Mouse (Mus musculus): Measurements from ENCODE around the gene Gga3.

DNA sequence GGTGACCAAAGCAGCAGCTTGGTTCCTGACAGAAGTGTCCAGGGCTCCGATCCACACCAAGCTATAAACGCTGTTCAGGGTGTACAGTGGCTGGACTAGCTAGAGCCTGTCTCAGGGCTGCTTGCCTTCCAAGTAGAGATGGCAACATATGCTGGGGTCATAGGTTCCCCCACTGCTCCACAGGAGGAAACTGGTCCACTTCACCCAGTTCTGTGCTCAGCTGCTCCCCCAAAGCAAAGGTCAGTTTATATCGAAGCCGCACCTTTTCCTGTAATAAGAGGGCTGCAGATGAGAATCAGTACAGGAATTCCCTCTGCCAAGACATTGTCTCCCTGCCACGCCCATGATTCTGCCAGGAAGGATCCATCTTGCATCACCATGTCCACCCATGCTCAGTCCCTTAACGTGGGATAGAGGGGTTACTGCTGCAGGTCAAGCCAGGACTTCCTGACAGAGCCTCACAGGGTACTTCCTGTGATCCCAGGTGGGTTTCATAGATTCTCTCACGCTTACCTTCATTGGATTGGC, 18.2 kb downstream of the Gga3 start:
- no peak for TF ChIP-seq POLR2A (IDR thresholded peaks at IDR 0.05; ENCODE audit: low read depth, low read length)
- TF ChIP-seq CTCF (IDR thresholded peaks at IDR 0.05; ENCODE audit: extremely low read depth, insufficient read length, insufficient replicate concordance, low read depth, low read length), result no peak
